Mouse (Mus musculus) right cerebral cortex, postnatal 14 days (tissue): Measurements from ENCODE around the gene Olfr376.

Experiments used
- DNase-seq: peaks from one replicate; pipeline ENCODE4 v3.0.0; 2022

Gene Olfr376

DNA sequence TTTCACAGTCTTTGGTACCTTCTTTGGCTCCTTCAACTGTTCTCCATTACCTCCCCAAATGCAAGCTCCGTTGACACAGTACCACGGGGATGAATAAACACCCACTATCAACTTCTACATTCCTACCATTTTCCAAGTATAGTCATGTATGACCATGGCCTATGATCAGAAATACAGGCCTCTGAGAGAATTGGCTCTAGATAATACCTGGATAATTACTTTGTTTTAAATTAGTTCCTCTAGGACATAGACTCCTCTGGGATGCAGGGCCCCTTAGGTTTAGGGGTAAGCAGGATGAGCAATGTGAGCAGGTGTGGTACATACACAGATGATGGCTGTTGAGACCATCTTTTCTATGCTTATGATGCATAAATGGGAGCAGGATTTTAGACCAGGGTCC is at the start of gene Olfr376:
TSS of gene Olfr376 (plus strand) at position 301 of the 400 bp plus-strand sequence.
- no peak for DNase-seq

- DNase-seq = no peak
Observed at GRCm38 (mm10) chr11:73323906-73324830, 46.9 kb upstream of the Olfr376 start.

DNA sequence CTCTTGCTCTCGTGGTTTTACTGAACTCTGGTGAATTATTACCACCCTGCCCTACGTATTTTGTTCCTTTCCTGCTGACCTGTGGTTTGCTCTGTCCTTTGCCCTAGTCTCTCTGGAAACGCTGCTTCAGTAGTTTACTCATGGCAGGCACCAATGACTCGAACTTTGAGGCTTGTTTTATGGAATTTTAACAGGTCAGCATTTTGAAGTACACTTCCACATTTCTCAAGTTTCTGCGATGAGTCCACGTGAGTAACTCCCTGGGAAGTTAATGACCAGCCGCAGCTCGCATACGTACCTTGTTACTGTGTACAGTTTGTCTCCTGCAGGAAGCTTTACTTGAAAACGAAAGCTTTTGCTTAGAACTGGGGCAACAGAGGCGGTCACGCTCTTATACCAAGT is 44.6 kb upstream of the Olfr376 start:
- no peak for DNase-seq

- peak; percentile 8 for DNase-seq
Observed at GRCm38 (mm10) chr11:73327361-73327760, 43.7 kb upstream of the Olfr376 start.

DNA sequence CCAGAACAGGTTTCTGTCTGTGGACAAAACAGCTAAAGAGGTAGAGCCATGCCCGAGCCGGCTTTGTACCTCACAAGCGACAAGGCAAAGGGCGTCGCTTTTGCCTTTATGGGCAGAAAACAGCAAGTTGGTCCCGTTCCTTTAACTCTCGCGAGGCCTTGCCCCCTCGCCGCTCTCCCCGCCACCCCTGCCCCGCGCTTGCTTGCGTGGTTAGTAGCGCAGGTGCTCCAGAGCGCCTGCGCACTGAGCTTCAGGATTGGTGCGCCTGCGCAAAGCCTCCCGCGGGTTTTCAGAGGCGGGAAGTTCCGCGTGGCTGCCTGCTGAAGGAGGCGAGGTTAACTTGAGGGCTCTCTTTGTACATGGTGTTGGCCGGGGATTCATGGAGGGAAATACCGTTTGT is 41.6 kb upstream of the Olfr376 start, which contains the start of the genes Aspa, Gm49340 and Spata22:
TSS of gene Aspa (minus strand) at position 155 of the 400 bp plus-strand sequence.
TSS of gene Gm49340 (plus strand) at position 300 of the 400 bp plus-strand sequence.
TSS of gene Spata22 (plus strand) at position 300 of the 400 bp plus-strand sequence.
- DNase-seq = no peak

- no peak for DNase-seq
Observed at GRCm38 (mm10) chr11:73333357-73333756, 37.7 kb upstream of the Olfr376 start.

DNA sequence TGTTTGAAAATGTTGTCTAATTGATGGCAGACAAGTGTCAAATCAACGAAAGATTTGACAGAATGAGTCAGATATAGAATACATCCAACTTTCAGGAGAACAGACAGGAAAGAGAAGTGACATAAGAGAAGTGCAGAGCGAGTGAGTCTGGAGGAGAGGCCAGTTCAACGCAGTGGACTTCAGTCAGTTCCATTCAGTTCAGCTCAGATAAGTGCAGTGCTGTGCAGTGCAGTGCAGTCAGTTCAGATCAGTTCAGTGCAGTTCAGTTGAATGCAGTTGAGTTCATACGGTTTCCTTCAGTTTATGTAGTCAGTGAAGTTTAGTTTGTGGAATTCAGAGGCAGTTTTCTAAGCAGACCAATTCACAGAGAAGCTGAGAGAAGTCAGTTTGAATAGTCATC is 34.1 kb upstream of the Olfr376 start:
- no peak for DNase-seq

GRCm38 (mm10) chr11:73350483-73350882 is 20.6 kb upstream of the Olfr376 start, which contains the start of gene Olfr20:
Gene Olfr20, plus strand, starts transcription at chr11:73350783.
- DNase-seq = no peak

DNA sequence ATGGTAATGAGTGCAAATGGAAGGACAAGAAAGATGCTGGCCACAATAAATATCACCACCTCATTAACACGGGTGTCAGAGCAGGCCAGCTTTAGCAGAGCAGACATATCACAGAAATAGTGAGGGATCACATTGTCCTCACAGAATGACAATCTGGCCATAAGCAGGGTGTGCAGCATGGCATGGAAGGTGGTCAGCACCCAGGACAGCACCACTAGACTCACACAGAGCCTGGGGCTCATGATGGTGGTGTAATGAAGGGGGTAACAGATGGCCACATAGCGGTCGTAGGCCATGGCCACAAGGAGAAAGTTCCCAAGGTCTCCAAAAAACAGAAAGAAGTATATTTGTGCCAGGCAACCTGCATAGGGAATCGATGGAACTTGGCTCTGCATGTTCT is 24.3 kb downstream of the Olfr376 start:
- no peak for DNase-seq

DNA sequence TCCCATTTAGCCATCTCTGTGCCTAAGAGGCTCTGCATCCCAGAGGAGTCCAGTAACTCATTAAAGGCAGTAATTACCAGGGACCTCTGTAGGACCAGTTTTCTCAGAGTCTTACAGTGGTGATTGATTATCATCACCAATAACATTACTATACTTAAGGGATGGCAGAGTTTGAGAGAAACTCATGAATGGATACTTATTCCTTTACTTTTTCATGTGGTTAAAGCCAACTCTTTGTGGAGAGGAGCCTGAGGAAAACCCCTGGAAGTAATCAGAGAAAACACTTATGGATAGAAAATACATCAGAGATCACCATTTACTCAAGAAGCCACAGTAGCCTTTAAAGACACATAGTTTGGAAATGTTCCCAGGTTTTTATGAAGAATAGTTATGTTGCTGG is 28.5 kb downstream of the Olfr376 start, which contains the start of gene Olfr1:
TSS of gene Olfr1 (minus strand) at position 101 of the 400 bp plus-strand sequence.
- no peak for DNase-seq
